Mouse (Mus musculus): ENCODE results near the gene Rabgap1l. TPM values are rescaled to one million over a fixed set of nuclear protein-coding genes. Genes with fewer than 3 reads are reported as not detected.

Gene Rabgap1l
- total RNA-seq, 2 experiments from 2014 or later: 189 to 200 TPM

DNA sequence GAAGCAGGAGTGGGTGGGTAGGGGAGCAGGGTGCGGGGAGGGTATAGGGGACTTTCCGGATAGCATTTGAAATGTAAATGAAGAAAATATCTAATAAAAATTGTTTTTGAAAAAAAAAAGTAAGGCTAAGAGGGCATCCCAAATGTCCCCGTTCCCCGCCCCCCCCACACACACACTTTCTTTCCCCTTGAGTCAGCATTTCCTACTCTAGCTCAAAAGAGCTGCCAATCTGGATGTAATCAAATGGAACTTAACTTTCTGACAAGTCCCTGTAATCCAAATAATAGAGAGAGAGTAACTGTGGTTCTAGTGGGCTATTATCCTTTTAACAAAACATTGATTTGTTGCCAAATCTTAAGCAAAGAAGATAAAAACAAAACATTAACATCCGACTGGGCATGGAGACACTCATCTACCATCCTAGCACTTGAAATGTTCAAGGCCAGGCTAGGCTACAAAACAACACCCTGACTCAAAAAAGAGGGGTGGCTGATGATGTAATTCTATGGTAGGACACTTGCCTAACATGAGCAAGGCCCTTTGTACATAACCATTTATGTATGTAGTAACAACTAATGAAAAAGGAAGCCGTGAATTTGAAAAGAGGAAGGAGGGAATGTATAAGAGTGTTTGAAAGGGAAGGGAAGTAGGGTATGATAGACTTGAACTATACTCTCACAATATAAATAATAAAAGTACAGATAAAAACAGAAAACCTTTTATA is 439.1 kb downstream of the Rabgap1l start:
- intact Hi-C loops (cut with DNase I): loop anchor here (5.0 kb wide), 1 partner anchor 142 kb away; the partner anchor contains the start of gene Cacybp
- no peak for DNase-seq (ENCODE audit: low spot score in 2 of 2)

DNA sequence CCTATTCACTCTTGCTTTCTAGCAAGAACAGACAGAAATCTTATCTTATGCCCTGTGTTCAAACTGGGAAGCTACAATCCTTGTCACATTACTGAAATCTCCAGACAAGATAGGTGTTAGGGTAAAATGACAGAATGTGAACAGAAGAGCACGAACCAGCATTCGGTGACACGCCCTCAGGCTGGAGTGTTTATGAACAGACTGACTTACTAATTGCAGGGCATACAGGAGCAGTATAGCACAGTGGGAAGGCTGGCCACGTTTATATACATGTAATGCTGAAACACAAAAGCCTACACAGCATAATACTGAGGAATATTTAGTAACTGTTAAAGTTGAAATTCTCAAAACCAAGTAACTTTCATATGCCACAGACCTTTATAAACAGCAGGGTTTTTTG is 440.7 kb downstream of the Rabgap1l start:
- intact Hi-C loops (cut with DNase I): loop anchor here (5.0 kb wide), 1 partner anchor 140 kb away; the partner anchor contains the start of gene Cacybp
- DNase-seq (ENCODE audit: low spot score in 2 of 2): no peak

DNA sequence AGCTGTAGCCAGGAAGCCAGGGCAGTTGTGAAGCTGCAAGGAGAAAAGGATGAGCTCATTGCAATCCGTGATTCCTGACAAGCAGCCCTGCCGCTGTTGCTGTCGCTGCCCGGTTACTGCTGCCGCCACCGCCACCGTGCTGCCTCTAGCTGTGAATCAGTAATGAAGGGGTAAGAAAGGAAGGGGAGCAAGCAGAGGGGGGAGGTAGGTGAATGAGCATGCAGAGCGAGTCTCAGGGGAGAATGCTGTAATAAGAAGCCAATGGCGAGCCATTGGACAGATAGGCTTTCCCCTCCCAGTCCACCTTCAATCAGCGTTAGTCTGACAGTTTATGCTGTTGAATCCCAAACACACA is 441.2 kb downstream of the Rabgap1l start:
- intact Hi-C loops (cut with DNase I): loop anchor here (2.0 to 5.0 kb wide), 2 partner anchors 59 to 140 kb away; partner anchors contain the start of gene Cacybp
- peak; percentile 82 to 89 for DNase-seq (ENCODE audit: low spot score in 2 of 2)

DNA sequence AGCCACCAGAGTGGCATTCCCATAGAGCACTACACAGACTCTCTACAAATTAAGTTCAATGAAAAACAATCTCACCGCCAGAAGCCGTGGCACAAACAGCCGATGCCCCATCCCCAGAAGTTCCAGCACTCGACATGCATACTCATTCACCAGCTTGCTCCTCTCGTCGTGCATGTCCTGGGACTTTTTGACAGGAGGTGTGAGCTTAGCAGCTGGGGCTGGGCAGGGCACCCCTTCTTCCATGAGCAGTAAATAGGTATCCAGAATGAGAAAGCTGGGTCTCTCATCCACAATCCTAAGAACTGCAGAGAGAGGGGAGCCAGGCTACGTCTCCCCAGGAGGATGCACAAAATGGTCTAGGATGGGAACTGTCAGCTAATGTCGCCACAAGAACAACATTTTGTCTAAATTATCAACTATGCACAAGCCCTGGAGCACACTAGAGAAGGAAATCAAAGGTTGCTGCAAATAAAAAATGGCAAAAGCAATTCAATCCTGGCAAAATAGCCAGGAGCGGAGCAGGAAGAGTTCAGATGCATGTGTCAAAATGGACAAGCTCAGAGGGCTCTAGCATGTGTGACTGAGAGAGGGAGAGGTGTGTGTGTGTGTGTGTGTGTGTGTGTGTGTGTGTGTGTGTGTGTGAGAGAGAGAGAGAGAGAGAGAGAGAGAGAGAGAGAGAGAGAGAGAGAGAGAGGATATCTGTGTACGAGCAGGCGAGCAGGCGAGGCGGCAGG is 441.7 kb downstream of the Rabgap1l start:
- intact Hi-C loops (cut with DNase I): loop anchor here (2.0 to 5.0 kb wide), 2 partner anchors 59 to 139 kb away; partner anchors contain the start of gene Cacybp

DNA sequence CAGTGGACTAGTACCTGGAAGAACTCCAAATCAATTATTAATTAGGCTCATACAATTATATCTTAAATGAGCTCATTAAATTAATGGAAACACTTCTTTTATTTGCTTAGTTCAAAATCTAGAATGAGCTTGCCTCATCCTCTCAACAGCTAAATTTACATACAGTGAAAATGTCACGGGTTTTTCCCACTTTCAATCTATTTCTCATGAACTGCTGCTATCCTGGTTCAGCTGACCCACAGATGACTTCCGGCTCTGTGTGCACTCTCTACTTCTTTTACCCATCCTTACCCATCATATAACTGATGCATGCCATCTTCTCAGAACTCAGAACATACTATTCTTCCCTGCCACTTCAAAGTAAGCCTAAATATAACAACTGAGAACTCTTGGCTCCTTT is 452.4 kb downstream of the Rabgap1l start:
- DNase-seq (ENCODE audit: low spot score in 2 of 2): no peak
- intact Hi-C loops (cut with DNase I): no loop called here

More for the DNA sequence above, 441.7 kb downstream of the Rabgap1l start:
- peak; percentile 34 to 43 for DNase-seq (ENCODE audit: low spot score in 2 of 2)

DNA sequence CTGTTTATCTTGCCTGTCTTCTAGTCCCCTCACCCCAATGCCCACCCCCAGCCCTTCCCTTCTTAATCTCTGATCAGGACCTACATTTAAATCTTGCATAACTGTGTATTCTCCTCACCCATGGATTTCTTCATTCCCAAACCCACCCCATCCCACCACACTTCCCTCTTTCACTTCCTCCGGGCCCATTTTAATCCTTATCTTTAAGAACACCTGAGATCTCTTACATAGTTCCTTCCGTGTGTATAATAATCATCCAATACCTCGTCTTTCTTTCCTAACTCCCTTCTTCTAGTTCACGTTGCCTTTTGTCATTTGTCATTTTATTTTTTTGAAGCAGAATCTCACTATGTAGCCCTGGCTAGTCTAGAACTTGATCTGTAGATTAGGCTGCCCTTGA is 453.6 kb downstream of the Rabgap1l start:
- DNase-seq (ENCODE audit: low spot score in 2 of 2): no peak
- intact Hi-C loops (cut with DNase I): no loop called here

DNA sequence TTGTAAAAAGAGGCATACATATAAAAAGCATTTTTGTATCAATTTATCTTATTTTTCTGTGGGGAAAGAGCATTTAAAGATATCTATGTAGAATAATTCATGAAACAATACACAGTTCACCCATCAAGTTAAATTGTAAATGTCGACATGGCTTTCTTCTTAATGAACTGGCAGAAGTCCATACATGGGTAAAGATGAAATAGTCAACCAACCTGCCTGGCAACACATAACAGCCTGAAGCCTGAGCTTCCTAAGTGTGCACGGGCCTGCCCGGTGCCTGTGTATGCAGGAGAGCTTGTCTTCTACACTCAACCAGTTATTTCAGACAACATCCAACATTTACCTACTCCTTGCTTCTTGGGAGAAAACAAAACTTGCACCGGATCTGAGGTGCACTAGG is 458.2 kb downstream of the Rabgap1l start:
- no peak for DNase-seq (ENCODE audit: low spot score in 2 of 2)
- intact Hi-C loops (cut with DNase I): no loop called here

DNA sequence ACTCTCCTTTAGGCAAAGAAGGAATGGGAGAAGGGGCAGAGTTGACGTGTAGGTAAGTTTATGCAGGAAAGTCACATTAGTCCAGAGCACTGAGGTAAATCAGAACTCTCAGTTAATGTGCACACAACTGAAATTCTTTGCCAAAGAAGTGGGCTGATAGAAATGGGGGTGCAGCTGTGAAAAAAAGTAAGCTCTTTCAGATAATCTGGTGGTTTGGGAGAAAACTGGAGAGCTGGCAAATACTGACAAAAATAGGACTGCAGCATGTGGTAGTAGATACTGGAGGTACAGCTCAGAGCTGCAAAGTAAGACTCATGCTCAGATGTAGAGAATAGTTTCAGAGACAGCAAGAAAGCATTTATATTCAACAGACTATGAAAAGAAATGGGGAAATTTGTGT is 462.2 kb downstream of the Rabgap1l start:
- intact Hi-C loops (cut with DNase I): loop anchor here (2.0 kb wide), 1 partner anchor 38 kb away; no protein-coding TSS in a partner anchor
- peak; percentile 47 to 92 for DNase-seq (ENCODE audit: low spot score in 2 of 2)

DNA sequence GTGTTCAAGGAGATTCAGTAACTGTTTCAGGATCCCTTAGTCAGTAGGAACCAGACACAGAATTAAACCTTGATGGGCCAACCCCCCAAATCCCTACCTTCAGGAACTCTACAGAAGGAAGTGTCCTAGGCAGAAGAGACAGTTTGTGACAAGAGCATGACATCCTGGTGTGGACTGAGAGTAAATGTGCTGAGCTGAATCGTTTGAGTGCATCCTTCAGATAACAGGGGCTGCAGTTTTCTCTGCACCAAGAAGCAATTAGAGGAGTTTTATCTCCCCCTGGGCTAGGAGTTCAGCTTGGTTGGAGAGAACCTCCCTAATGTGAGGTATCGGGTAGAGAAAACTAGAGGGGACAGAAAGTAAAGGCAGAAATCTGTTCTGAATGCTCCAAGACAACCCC is 462.8 kb downstream of the Rabgap1l start:
- DNase-seq (ENCODE audit: low spot score in 2 of 2): no peak
- intact Hi-C loops (cut with DNase I): loop anchor here (2.0 kb wide), 1 partner anchor 37 kb away; no protein-coding TSS in a partner anchor

DNA sequence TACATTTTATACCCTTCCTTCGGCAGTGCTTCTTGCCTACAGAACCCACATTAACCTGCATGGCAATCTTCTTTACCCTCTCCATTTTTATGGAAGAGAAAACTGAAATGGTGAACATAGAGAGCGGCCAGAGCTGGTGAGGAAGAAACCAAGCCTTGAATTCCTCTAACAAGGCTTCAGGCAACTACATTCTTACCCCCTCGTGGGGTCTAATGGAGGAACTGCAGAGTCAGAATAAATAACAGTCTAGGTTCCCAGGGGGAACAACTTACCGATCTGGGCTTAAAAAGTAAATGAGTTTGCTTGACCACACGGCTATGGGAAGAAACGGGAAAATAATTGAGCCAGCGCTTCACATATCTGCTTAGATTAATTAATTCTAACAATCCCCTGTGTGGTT is 463.2 kb downstream of the Rabgap1l start:
- no peak for DNase-seq (ENCODE audit: low spot score in 2 of 2)
- intact Hi-C loops (cut with DNase I): loop anchor here (2.0 kb wide), 1 partner anchor 37 kb away; no protein-coding TSS in a partner anchor

DNA sequence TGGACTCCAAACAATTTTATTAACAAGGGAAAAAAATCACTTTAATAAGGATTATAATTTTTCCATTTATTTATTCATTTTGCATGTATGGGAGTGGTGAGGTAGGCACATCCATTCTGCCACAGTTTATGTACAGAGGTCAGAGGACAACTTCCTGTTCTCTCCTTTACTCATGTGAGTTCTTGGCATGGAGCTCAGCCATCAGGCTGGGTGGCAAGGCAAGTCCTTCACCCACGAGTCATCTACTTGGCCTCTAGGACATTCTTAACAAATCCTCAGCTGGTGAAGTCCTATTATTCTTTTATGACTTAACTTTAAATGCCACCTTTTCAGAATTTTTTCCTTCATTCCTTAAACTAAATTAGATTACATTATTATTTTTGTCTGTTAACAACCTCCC is 465.5 kb downstream of the Rabgap1l start:
- no peak for DNase-seq (ENCODE audit: low spot score in 2 of 2)
- intact Hi-C loops (cut with DNase I): no loop called here

DNA sequence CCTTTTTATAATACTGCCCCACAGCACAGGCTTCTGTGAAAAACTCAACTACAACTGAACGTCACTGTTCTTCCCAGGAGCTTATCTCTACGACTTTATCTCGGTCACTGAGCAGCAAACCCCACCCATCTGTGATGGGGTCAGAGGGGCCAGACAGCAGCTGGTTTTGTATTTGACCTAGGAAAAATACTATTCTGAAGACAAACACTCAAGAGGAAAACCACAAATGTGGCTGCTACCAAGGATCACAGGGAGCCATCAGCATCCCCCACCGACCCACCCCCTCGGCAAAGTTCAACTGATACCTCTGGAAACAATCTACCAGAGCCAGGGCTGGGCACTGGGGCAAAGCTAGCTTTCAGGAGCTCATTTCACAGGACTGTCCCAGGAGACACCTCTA is 467.5 kb downstream of the Rabgap1l start:
- intact Hi-C loops (cut with DNase I): no loop called here
- DNase-seq (ENCODE audit: low spot score in 2 of 2): no peak

DNA sequence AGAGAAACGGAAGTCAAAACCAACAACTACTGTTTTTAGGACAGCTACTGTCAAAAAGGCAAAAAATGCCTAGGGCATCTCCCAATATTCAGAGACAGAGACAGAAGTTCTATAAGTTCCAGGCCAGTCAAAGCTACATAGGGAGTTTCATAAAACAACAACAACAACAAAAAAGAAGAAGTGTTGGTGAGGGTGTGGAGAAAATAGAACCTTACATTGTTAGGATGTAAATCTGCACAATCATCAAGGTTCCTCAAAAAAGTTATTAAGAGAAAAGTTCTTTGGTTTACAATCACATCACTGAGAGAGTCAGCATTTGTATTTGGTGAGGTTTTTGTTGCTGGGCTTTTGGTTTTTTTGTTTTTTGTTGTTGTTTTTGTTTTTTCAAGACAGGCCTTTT is 472.3 kb downstream of the Rabgap1l start:
- intact Hi-C loops (cut with DNase I): no loop called here
- no peak for DNase-seq (ENCODE audit: low spot score in 2 of 2)

DNA sequence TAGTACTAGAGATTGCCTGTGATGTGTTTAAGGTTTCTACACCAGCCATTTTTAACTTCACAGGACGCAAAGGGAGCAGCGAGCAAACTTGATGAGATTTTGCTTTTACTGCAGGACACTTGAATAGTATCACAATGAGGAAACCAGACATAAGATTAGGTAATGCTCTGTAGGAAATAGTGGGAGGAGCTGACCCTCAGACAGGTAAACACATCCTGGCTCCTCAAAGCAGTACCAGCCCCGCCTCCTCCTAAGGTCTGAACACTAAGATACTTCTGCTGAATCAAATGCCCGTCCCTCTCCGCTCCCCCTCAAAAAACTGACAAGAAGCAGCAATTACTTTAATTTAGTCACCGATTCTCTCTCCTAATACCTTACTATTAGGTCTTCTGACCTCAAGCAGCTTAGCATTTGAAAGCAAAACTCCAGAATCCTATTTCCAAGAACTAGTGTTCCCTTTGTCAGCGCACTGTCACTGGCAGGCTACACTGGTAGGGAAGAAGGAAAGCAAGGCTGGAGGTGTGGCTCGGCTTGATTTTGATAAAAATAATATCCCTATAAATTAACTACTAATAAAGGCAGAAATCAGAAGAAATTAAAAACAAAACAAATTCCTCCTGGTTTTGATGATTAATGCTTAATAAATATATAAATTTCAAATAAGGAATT is 474.8 kb downstream of the Rabgap1l start:
- intact Hi-C loops (cut with DNase I): no loop called here
- DNase-seq (ENCODE audit: low spot score in 2 of 2): no peak

DNA sequence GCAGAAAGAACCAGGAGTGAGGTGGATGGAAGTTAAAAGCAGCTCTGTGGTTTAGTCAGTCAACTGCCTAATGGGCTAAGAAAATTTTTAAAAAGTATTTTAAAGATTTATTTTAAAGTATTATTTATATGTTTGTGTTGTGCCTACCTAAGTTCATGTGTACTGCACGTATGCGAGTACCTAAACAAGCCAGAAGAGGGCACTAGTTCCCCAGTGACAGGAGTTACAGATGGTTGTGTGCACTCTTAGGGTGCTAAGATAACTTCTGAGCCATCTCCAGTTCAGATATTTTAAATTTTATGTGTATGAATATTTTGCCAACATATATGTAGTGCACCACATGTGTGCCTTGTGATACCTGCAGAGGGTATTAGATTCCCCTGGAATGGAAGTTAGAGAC is 476.8 kb downstream of the Rabgap1l start:
- intact Hi-C loops (cut with DNase I): no loop called here
- no peak for DNase-seq (ENCODE audit: low spot score in 2 of 2)

DNA sequence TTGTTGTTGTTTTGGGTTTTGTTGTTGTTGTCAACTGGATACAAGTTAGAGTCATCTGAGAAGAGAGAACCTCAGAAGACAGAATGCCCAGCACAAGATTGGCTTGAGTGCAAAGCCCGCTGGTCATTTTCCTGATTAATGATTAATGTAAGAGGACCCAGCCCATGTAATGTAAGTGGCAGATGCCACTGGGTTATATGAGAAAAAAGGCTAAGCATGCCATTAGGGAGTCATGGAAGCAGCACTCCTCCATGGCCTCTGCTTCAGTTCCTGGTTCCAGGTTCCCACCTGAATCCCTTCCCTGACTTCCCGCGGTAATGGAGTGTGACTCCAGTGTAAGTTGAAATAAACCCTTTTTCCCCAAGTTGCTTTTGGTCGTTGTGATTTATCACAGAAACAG is 480.4 kb downstream of the Rabgap1l start:
- intact Hi-C loops (cut with DNase I): no loop called here
- DNase-seq (ENCODE audit: low spot score in 2 of 2): no peak

DNA sequence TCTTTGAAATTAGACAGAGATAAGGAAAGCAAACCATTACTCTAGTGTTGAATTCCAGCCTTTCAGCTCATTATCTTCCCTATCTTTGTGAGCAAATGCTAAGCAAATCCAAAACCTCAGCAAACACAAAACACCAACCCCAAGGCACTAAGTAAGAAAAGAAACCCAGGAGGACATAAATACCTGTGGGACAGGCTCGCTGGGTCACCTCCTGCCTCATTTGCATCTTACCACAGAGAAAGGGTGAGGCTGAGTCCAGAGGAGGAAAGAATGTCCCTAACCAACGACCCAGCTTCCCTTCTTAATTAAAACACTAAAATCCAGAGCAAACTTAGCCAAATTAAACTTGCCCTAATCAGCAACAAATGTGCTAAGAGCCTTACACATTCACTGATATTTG is 481.1 kb downstream of the Rabgap1l start:
- DNase-seq (ENCODE audit: low spot score in 2 of 2): no peak
- intact Hi-C loops (cut with DNase I): no loop called here

DNA sequence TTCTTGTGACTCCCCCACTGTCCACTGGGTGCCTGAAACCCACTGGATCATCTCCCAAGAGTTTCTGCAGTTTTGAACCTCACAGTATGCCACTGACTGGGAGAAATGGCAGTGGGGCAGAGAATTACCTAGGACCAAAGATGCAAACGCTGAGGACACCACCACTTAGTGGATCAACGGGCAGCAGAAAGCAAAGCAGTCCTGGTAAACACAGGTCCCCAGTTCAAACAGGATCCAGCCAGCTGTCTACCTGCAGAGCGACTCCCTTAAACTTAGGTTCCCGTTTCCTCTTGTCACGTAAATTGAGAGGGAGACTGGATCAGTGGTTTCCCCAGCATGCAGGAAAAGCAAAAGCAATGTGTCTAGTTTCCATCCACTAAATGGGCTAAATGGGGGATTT is 483.1 kb downstream of the Rabgap1l start:
- no peak for DNase-seq (ENCODE audit: low spot score in 2 of 2)
- intact Hi-C loops (cut with DNase I): no loop called here

DNA sequence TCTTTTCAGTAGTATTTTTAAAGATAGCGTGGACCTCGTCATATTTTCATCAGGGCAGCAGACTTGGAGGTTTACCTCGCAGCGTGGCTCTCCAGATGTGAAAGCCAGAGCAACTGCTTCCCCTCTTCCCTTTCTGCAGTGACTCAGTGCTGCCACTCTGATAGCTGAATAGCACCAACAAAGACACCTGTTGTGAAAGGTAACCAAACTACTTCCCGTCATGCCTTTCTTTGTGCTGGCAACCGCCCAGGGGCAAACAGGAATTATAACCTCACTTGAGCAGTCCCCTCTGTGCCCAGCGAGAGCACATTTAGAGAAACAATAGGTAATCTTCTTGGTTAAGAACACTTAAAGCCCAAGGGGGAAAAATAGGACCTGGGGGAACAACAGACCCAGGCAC is 484.0 kb downstream of the Rabgap1l start:
- intact Hi-C loops (cut with DNase I): no loop called here
- DNase-seq (ENCODE audit: low spot score in 2 of 2): no peak

DNA sequence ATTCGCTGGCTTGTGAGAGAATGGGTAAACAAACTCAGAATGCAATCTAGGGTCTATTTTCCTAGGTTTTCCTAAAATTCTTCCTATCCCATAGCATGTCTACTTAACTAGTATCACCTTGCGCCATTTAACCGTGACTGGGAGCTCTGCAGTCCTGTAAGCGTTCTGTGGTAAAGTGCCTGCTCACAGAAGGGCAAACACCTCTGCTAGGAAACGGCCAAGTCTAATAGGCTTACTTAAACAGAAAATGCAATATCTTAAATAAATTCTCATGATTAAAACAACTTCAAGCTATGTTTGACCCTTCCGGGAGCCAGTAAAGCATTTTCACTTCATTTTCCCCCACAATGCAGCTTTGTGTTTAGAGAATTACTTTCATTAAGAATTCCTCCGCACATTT is 484.5 kb downstream of the Rabgap1l start:
- DNase-seq (ENCODE audit: low spot score in 2 of 2): no peak
- intact Hi-C loops (cut with DNase I): no loop called here
